Mouse (Mus musculus): ENCODE data around the gene Usp6nl. TPM values are rescaled to one million over a fixed set of nuclear protein-coding genes. Genes with fewer than 3 reads are reported as not detected.

Usp6nl gene
- polyA plus RNA-seq, 2 experiments, result 7.5 to 11.9 TPM

DNA sequence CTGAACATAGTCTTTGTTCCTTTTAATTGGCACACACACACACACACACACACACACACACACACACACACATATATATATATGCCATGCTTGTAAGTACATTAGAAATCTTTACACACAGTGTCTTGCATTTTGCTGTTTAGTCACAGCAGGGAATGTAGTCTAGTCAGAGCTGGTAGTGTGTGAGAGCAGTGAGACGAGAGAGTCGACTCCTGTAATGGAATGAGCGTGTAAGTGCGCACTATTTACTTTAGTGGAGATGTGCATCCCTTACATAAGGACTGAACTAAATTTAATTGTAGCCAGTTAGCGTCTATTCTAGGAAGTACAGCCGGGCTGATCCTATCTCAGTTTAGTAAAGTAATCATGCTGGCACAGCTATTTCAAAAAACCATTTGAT, 44.5 kb downstream of the Usp6nl start:
- Histone ChIP-seq H3K36me3 (ENCODE audit: control insufficient read depth, insufficient read depth, low read length) (no peaks in the 10 kb centered on the region), H3K9me3 (ENCODE audit: control insufficient read depth, low read length) (no peaks in the 10 kb centered on the region), H3K27me3 (ENCODE audit: control insufficient read depth, insufficient read depth, low read length) (no peaks in the 10 kb centered on the region), H3K27ac (replicated peaks; ENCODE audit: low read depth, low read length) (0 out of 2 replicates have a peak overlapping the region, but pooled peaks have one; percentile 1), H3K9ac (ENCODE audit: low read depth, low read length, severe bottlenecking) (no peak overlapping the region), H3K4me1 (ENCODE audit: control insufficient read depth, insufficient read depth, low read length) (peaks cover 12% of the 10 kb centered on the region; the same call in 1 of the 2 replicates), H3K4me3 (replicated peaks; ENCODE audit: low read length) (no peak overlapping the region), H3K4me2 (replicated peaks; ENCODE audit: low read depth, low read length, severe bottlenecking) (no peak overlapping the region)
- ATAC-seq (ENCODE audit: low FRiP score, low read depth), result 0 out of 2 replicates have a peak, but pooled peaks have one; percentile 5
- no peak for DNase-seq (ENCODE audit: low spot score)
- 79% methylated on average over 6 of the region's 6 CpGs for WGBS
- no peak for TF ChIP-seq POLR2A (IDR thresholded peaks at IDR 0.05; ENCODE audit: borderline replicate concordance, extremely low read depth, insufficient read depth, insufficient read length)

DNA sequence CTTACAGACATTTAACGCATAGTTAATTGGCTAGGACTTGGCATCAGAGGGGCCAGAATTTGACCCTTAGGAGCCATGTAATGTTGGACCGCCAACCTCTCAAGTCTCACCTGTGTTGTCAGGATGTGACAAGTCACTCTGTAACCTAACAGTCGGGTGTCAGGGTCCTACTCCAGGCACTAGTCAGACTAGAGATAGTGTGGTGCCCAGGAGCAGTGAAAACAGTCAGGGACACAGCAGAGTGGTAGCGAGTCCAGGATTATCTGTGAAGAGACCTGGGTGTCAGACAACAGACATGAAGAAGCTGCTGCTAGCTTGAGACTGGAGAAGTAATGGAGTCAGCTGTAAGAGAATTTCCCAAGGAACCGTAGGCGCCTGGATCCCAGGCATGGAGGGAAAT, 45.0 kb downstream of the Usp6nl start:
- Histone ChIP-seq H3K36me3 (ENCODE audit: control insufficient read depth, insufficient read depth, low read length) (no peaks in the 10 kb centered on the region), H3K9me3 (ENCODE audit: control insufficient read depth, low read length) (no peaks in the 10 kb centered on the region), H3K4me1 (ENCODE audit: control insufficient read depth, insufficient read depth, low read length) (peaks cover 12% of the 10 kb centered on the region; the same call in 1 of the 2 replicates), H3K27me3 (ENCODE audit: control insufficient read depth, insufficient read depth, low read length) (no peaks in the 10 kb centered on the region), H3K4me2 (replicated peaks; ENCODE audit: low read depth, low read length, severe bottlenecking) (no peak overlapping the region), H3K27ac (replicated peaks; ENCODE audit: low read depth, low read length) (no peak overlapping the region), H3K4me3 (replicated peaks; ENCODE audit: low read length) (no peak overlapping the region), H3K9ac (ENCODE audit: low read depth, low read length, severe bottlenecking) (no peak overlapping the region)
- ATAC-seq (ENCODE audit: low FRiP score, low read depth) (no peak), DNase-seq (ENCODE audit: low spot score) (no peak)
- WGBS, result 79% methylated on average over 6 of the region's 6 CpGs
- no peak for TF ChIP-seq POLR2A (IDR thresholded peaks at IDR 0.05; ENCODE audit: borderline replicate concordance, extremely low read depth, insufficient read depth, insufficient read length)

DNA sequence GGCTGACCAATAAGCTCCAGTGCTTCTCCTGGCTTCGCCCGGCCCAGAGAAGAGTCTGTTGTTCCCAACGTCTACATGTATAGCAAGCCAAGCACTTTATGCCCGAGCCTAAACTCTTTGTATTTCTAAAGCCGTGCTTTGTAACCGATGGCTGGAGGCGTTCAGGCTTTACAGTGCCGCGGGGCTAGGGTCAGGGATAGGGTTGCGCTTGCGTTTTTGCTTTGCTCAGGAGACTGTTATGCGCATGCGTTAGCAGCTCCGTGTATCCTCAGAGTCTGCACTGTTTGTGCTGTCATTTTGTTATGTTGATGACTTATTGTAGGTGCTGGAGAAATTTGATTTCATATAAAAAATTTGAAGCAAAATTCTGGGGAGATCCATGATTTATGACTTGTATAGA, 51.7 kb downstream of the Usp6nl start:
- H3K27ac ChIP-seq (replicated peaks; ENCODE audit: low read depth, low read length), result no peak overlapping the region
- no peak overlapping the region for H3K4me2 ChIP-seq (replicated peaks; ENCODE audit: low read depth, low read length, severe bottlenecking)
- no peaks in the 10 kb centered on the region for H3K9me3 ChIP-seq (ENCODE audit: control insufficient read depth, low read length)
- no peak overlapping the region for H3K4me3 ChIP-seq (replicated peaks; ENCODE audit: low read length)
- no peaks in the 10 kb centered on the region for H3K36me3 ChIP-seq (ENCODE audit: control insufficient read depth, insufficient read depth, low read length)
- H3K4me1 ChIP-seq (ENCODE audit: control insufficient read depth, insufficient read depth, low read length), result no peaks in the 10 kb centered on the region; the same call in 1 of the 2 replicates
- no peak overlapping the region for H3K9ac ChIP-seq (ENCODE audit: low read depth, low read length, severe bottlenecking)
- H3K27me3 ChIP-seq (ENCODE audit: control insufficient read depth, insufficient read depth, low read length), result no peaks in the 10 kb centered on the region
- WGBS, result 89% methylated on average over 14 of the region's 14 CpGs
- ATAC-seq (ENCODE audit: low FRiP score, low read depth) (no peak), DNase-seq (ENCODE audit: low spot score) (no peak)
- no peak for TF ChIP-seq POLR2A (IDR thresholded peaks at IDR 0.05; ENCODE audit: borderline replicate concordance, extremely low read depth, insufficient read depth, insufficient read length)

DNA sequence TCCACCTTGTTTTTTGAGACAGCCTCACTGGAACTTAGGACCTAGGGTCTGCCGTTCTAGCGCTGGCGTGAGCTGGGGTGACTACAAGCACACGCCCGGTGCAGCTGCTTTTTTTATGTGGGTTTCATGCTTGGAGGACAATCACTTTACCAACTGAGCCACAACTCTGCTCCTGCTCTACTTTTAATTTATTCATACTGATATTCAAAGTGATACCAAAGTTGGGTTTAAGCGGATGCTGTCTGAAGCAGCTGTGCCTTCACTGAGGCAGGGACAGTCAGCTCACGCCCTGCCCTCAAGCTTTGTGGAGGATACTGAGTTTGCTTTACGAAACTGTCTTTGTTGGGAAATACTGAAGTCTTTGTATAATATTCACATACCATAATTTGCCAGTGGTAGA, 53.6 kb downstream of the Usp6nl start:
- WGBS, result 84% methylated on average over 8 of the region's 8 CpGs
- no peaks in the 10 kb centered on the region for H3K27me3 ChIP-seq (ENCODE audit: control insufficient read depth, insufficient read depth, low read length)
- DNase-seq (ENCODE audit: low spot score) (no peak), ATAC-seq (ENCODE audit: low FRiP score, low read depth) (no peak)
- no peaks in the 10 kb centered on the region for H3K36me3 ChIP-seq (ENCODE audit: control insufficient read depth, insufficient read depth, low read length)
- H3K4me3 ChIP-seq (replicated peaks; ENCODE audit: low read length), result no peak overlapping the region
- H3K9me3 ChIP-seq (ENCODE audit: control insufficient read depth, low read length), result no peaks in the 10 kb centered on the region
- H3K27ac ChIP-seq (replicated peaks; ENCODE audit: low read depth, low read length), result no peak overlapping the region
- no peak for TF ChIP-seq POLR2A (IDR thresholded peaks at IDR 0.05; ENCODE audit: borderline replicate concordance, extremely low read depth, insufficient read depth, insufficient read length)
- H3K9ac ChIP-seq (ENCODE audit: low read depth, low read length, severe bottlenecking), result no peak overlapping the region
- H3K4me2 ChIP-seq (replicated peaks; ENCODE audit: low read depth, low read length, severe bottlenecking), result no peak overlapping the region
- no peaks in the 10 kb centered on the region; the same call in 1 of the 2 replicates for H3K4me1 ChIP-seq (ENCODE audit: control insufficient read depth, insufficient read depth, low read length)

DNA sequence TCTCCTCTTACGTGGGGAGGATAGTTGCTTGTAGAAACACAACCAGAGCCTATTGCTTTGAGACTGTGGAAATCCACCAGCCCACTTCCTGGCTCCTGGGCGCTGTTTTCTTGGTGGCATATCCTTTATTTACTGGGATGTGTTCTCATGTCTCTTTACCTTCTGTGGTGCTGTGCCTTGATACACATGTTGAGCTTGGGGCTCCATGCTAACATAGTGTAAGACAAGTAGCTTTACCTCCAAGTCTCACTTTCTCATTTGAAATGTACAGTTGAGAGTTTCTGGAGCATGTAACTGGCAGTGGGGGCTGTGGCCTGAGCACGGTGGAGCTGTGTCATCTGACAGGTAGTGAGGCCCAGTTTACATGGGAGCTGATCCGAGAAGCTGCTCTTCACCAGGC, 54.5 kb downstream of the Usp6nl start:
- Histone ChIP-seq H3K4me3 (replicated peaks; ENCODE audit: low read length) (no peak overlapping the region), H3K9me3 (ENCODE audit: control insufficient read depth, low read length) (no peaks in the 10 kb centered on the region), H3K27ac (replicated peaks; ENCODE audit: low read depth, low read length) (no peak overlapping the region), H3K36me3 (ENCODE audit: control insufficient read depth, insufficient read depth, low read length) (no peaks in the 10 kb centered on the region), H3K4me1 (ENCODE audit: control insufficient read depth, insufficient read depth, low read length) (no peaks in the 10 kb centered on the region; the same call in 1 of the 2 replicates), H3K27me3 (ENCODE audit: control insufficient read depth, insufficient read depth, low read length) (no peaks in the 10 kb centered on the region), H3K4me2 (replicated peaks; ENCODE audit: low read depth, low read length, severe bottlenecking) (no peak overlapping the region), H3K9ac (ENCODE audit: low read depth, low read length, severe bottlenecking) (no peak overlapping the region)
- no peak for ATAC-seq (ENCODE audit: low FRiP score, low read depth)
- no peak for TF ChIP-seq POLR2A (IDR thresholded peaks at IDR 0.05; ENCODE audit: borderline replicate concordance, extremely low read depth, insufficient read depth, insufficient read length)
- DNase-seq (ENCODE audit: low spot score), result no peak
- 68% methylated on average over 4 of the region's 4 CpGs for WGBS

Data from limb, embryonic 14.5 days (tissue).